Mouse (Mus musculus) heart, embryonic 11.5 days (tissue): ENCODE data around the gene Olfr328. TPM values are rescaled to one million over a fixed set of nuclear protein-coding genes. Genes with fewer than 3 reads are reported as not detected.
"Not testable (repeated sequence)": the region's sequence is repeated elsewhere in the genome, so short reads cannot be mapped to it uniquely, and the experiment has no call there.

Source experiments
- ATAC-seq: fragments of 200-750 bp; cut with Nextera tagmentation; replicated peaks from 2 replicates; pipeline ENCODE4 v1.8.0; 2017; ENCODE audit warnings: moderate library complexity; ENCODE audit not compliant: insufficient number of reproducible peaks, low FRiP score, low TSS enrichment
- H3K27ac ChIP-seq: fragments of 300-500 bp; sonication (generic); 2 replicates; pipeline ENCODE4 v1.5.1; 2014; ENCODE audit warnings: mild to moderate bottlenecking, low read depth, low read length
- H3K27me3 ChIP-seq: fragments of 300-500 bp; sonication (generic); 2 replicates; pipeline ENCODE4 v1.6.1; 2014; ENCODE audit warnings: mild to moderate bottlenecking, low read length, mixed read lengths; ENCODE audit not compliant: control insufficient read depth, insufficient read depth
- H3K36me3 ChIP-seq: fragments of 300-500 bp; sonication (generic); 2 replicates; pipeline ENCODE4 v1.6.1; 2014; ENCODE audit warnings: mild to moderate bottlenecking, low read length, moderate library complexity, mixed read lengths; ENCODE audit not compliant: control insufficient read depth, insufficient read depth
- H3K4me1 ChIP-seq: fragments of 300-500 bp; sonication (generic); 2 replicates; pipeline ENCODE4 v1.6.1; 2014; ENCODE audit warnings: low read length; ENCODE audit not compliant: control insufficient read depth, insufficient read depth
- H3K4me2 ChIP-seq: fragments of 300-500 bp; sonication (generic); 2 replicates; pipeline ENCODE4 v1.6.1; 2014; ENCODE audit warnings: mild to moderate bottlenecking, moderate library complexity
- H3K4me3 ChIP-seq: fragments of 300-500 bp; sonication (generic); 2 replicates; pipeline ENCODE4 v1.5.1; 2014; ENCODE audit warnings: low read depth, low read length
- H3K9ac ChIP-seq: fragments of 300-500 bp; sonication (generic); 2 replicates; pipeline ENCODE4 v1.6.1; 2014; ENCODE audit warnings: mild to moderate bottlenecking, low read depth, low read length, moderate library complexity
- H3K9me3 ChIP-seq: fragments of 300-500 bp; sonication (generic); replicated peaks from 2 replicates; pipeline ENCODE4 v1.6.1; 2016; ENCODE audit warnings: low read length; ENCODE audit not compliant: control insufficient read depth
- polyA plus RNA-seq: library from polyadenylated mRNA; unstranded; fragments of >200 nt; fragmentation: Nextera tagmentation; extraction: Ambion mirVana; gene quantifications from 2 replicates; pipeline ENCODE4 v1.2.1, GENCODE M21; 2014

Olfr328 gene
- polyA plus RNA-seq, 1 experiment from 2014 or later, result 0.09 TPM

- H3K9me3 ChIP-seq, H3K4me2 ChIP-seq, H3K4me3 ChIP-seq, H3K36me3 ChIP-seq, H3K4me1 ChIP-seq, H3K27me3 ChIP-seq, H3K9ac ChIP-seq, H3K27ac ChIP-seq, ATAC-seq: not testable (repeated sequence)
Measured at GRCm38 (mm10) chr11:58502472-58502871, 53.0 kb downstream of the Olfr328 start, which contains the start of gene Olfr331. TSS of gene Olfr331 (minus strand) at chr11:58502572.

Other genes with a start within 250 kb of the Olfr328 start
- gene Zfp692, start 248.6 kb downstream of the Olfr328 start, polyA plus RNA-seq, result 8.2 and 9.3 TPM in 2 replicates
- gene Zfp672, start 225.3 kb downstream of the Olfr328 start, polyA plus RNA-seq, result 31.2 and 33.8 TPM in 2 replicates
- gene Sh3bp5l, start 224.9 kb downstream of the Olfr328 start, polyA plus RNA-seq, result 17.5 and 17.7 TPM in 2 replicates
- not detected in 2 replicates for gene Lypd8, start 176.6 kb downstream of the Olfr328 start, polyA plus RNA-seq
- gene 1810065E05Rik, start 134.5 kb downstream of the Olfr328 start, polyA plus RNA-seq, result not detected in 2 replicates
- not detected in 2 replicates for gene Gm12253, start 123.1 kb downstream of the Olfr328 start, polyA plus RNA-seq
- not detected in 2 replicates for gene Lypd9, start 102.7 kb downstream of the Olfr328 start, polyA plus RNA-seq
- gene Olfr30, start 93.4 kb downstream of the Olfr328 start, polyA plus RNA-seq, result not detected in 2 replicates
- not detected in 2 replicates for gene Olfr332, start 63.1 kb downstream of the Olfr328 start, polyA plus RNA-seq
- not detected in 2 replicates for gene Olfr331, start 53.1 kb downstream of the Olfr328 start, polyA plus RNA-seq
- not detected in 2 replicates for gene Olfr330, start 20.8 kb downstream of the Olfr328 start, polyA plus RNA-seq
- not detected in 2 replicates for gene Olfr329-ps, start 9.2 kb downstream of the Olfr328 start, polyA plus RNA-seq
- gene Olfr224, start 14.9 kb upstream of the Olfr328 start, polyA plus RNA-seq, result not detected in 2 replicates
- gene Olfr325, start 22.1 kb upstream of the Olfr328 start, polyA plus RNA-seq, result not detected in 2 replicates
- gene Olfr324, start 39.5 kb upstream of the Olfr328 start, polyA plus RNA-seq, result not detected in 2 replicates
- gene 2210407C18Rik, start 60.4 kb upstream of the Olfr328 start, polyA plus RNA-seq, result not detected in 2 replicates
- not detected in 2 replicates for gene Olfr323, start 74.9 kb upstream of the Olfr328 start, polyA plus RNA-seq
- gene Trim58, start 84.8 kb upstream of the Olfr328 start, polyA plus RNA-seq, result 0.74 and 1.6 TPM in 2 replicates
- not detected in 2 replicates for gene Olfr322, start 103.1 kb upstream of the Olfr328 start, polyA plus RNA-seq
- gene Olfr320, start 125.5 kb upstream of the Olfr328 start, polyA plus RNA-seq, result not detected in 2 replicates
- not detected in 2 replicates for gene Olfr319, start 143.5 kb upstream of the Olfr328 start, polyA plus RNA-seq
- gene Olfr318, start 168.4 kb upstream of the Olfr328 start, polyA plus RNA-seq, result not detected in 2 replicates
- gene Olfr317, start 183.6 kb upstream of the Olfr328 start, polyA plus RNA-seq, result not detected in 2 replicates
- gene Olfr316, start 197.1 kb upstream of the Olfr328 start, polyA plus RNA-seq, result not detected in 2 replicates
- gene Olfr315, start 217.6 kb upstream of the Olfr328 start, polyA plus RNA-seq, result not detected in 2 replicates
- gene Olfr314, start 227.3 kb upstream of the Olfr328 start, polyA plus RNA-seq, result not detected in 2 replicates
- gene Fam183b, start 246.3 kb upstream of the Olfr328 start, polyA plus RNA-seq, result 0.52 and 0.58 TPM in 2 replicates